Mouse (Mus musculus): Measurements from ENCODE around the gene Shroom1. TPM values are rescaled to one million over a fixed set of nuclear protein-coding genes. Genes with fewer than 3 reads are reported as not detected.

The Shroom1 gene
- total RNA-seq, 2 experiments from 2014 or later: 4.0 to 4.5 TPM

DNA sequence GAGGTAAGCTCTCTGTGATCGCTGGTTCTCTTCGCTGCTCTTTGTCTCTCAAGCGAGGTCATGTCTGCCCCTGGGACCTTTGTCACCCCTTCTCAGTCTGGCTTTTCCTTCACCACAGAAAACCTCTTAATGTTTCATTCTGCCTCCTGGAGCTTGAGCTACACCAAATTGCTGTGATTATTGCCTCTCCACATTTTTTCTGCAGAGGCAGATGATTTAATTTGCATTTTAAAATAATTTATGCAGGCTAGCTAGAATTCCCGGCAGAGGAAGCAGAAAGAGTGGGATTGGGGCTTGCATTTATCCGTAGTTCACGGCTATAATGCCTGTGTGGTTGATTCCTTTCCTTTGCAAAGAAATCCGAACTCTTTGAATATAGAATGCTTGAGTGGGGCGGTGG is 18.6 kb downstream of the Shroom1 start:
- peak in 1 of 2 experiments; percentile 68 for DNase-seq (ENCODE audit: low spot score in 2 of 2)
- intact Hi-C loops (cut with DNase I): loop anchor here (5.0 kb wide), 1 partner anchor 92 kb away; the partner anchor contains the start of gene Kif3a

DNA sequence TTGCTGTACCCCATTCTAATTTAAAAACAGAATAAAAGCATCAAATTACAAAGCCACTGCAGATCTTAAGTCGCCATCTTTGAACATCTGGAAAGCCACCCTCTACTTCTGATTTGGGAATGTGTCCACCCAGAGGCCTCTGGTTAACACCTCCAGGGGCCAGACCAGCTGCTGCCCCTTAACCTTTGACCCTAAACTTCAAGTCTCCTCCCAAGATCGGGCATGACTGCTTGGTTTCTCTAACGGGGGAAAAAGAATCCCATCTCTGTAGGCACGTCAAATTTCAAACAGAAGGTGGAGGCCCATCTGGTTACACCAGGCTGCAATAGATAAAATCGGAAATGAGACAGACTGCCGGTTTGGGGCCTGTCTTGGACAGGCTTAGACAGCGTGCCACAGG is 20.8 kb downstream of the Shroom1 start:
- intact Hi-C loops (cut with DNase I): loop anchor here (2.0 to 5.0 kb wide), 2 partner anchors 43 to 89 kb away; partner anchors contain the start of gene Kif3a
- DNase-seq (ENCODE audit: low spot score in 2 of 2): no peak

DNA sequence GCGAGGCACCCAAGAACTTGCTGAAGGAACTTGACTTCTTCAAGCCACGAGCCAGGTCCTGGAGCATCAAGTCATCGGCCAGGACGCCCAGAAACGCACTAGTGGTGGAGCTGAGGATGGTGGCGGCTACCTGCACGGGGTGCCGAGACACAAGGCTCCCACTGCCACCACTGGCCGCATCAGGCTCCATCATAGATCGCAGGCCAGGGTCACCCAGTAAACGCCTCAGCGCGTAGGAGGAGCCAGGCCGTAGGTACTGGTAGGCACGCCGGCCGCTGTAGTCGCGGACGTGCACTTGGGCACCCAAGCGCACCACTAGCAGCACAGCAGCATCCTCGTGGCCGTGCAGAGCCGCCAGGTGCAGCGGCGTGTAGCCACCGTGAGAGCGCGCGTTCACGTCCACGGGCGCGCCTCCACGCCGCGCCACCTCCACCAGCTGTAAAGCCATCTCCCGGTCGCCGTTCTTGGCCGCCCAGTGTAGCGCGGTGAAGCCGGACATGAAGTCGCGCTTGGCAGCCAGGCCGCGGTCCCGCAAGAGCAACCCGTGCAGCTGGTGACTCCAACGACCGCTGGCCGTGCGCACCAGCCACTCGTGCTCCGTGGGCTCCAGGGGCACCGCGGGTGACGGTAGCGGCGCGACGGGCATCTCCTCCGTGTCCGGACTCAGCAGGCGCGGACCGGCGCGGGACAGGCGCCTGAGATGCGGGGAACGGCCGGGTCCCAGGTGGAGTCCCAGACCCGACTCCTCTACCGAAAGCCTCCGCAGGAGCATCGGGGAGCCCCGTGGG is 21.6 kb downstream of the Shroom1 start:
- peak; percentile 49 to 57 for DNase-seq (ENCODE audit: low spot score in 2 of 2)
- intact Hi-C loops (cut with DNase I): loop anchor here (2.0 to 5.0 kb wide), 2 partner anchors 42 to 89 kb away; partner anchors contain the start of gene Kif3a

DNA sequence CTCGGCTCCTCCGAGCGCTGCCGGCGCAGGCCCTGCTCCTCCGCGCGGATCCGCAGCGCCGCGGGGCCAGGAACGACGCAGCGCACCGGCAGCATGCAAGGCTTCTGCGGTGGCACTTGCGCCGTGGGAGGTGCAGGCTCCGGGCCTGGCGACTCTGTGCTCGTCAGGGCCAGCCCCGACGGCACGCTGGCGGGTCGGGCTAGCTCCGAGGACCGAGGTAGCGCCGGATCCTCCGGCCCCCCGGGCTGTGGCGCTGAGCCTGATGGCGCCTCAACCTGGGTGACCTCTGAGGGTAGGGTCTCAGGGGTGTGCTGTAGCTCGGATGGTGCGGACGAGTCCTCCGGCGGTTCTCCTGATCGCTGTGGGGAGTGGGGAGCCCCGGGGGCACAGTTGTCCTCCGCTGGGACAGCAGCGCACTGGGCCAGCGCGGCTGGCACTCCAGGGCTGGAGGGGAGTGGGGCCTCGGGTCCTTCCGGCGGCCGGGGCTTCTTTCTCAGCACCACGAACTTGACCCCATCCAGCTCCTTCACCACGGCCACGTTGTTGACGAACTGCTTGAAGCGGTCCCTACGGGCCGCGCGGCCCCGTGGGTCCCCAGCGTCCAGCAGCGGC is 22.3 kb downstream of the Shroom1 start:
- intact Hi-C loops (cut with DNase I): loop anchor here (2.0 to 5.0 kb wide), 2 partner anchors 42 to 88 kb away; partner anchors contain the start of gene Kif3a
- DNase-seq (ENCODE audit: low spot score in 2 of 2): no peak

DNA sequence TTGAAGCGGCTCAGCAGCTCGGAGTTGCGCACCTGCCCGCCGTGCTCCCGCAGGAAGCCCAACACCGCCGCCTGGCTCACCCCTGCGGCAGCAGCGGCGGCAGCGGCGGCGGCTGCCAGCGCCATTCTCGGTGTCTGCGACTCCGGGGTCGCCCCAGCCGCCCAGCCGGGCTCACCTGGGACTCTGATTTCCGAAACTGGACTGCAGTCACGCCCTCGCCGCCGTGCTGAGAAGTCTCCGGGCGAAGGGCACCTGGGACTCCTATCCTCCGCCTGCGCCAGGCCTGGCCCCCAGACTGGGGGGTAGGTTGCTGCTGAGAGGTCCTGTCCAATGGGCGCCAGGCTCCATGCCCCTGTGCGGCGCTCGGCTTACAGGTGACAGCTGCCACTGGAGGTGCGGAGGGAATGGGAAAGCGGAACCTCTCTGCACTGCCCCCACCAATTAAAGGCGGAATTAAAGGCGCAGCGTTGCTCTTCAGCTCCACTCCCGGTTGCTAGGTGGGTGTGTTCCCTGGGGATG is 22.8 kb downstream of the Shroom1 start, which contains the start of the genes Gm9945 and Sowaha:
Gene Gm9945, plus strand, starts transcription at position 384 of the 519 bp plus-strand sequence.
Gene Sowaha, minus strand, starts transcription at position 492 of the 519 bp plus-strand sequence.
- DNase-seq (ENCODE audit: low spot score in 2 of 2): peak; percentile 76 to 81
- intact Hi-C loops (cut with DNase I): loop anchor here (2.0 to 5.0 kb wide), 2 partner anchors 41 to 87 kb away; partner anchors contain the start of gene Kif3a

DNA sequence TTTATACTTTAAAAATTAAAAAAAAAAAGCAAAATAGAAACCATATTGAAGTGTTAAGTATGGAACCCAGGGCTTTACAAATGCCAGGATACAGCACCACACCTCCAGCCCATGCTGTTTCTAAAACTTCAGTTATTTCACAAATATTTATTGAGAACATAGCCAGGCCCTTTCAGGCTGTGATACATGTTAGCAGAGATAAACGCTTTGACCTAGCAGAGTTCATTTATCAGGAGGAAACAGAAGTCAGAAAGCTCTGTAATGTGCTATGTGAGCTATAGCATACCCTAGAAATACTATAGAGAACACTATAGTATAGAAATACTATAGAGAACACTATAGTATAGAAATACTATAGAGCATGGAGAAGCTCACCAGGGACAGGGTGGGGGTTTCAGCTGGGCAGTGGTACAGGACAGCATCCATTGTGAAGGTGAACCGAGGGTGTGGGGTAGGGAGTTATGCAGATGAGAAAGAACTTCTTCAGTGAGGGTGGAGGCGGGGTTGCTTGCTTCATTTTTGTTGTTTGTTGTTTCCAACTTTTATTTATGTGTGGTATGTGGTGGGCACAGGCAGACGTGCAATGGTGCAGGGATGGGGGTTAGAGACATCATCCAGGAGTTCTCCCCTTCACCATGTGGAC is 24.2 kb downstream of the Shroom1 start:
- no peak for DNase-seq (ENCODE audit: low spot score in 2 of 2)
- intact Hi-C loops (cut with DNase I): no loop called here

DNA sequence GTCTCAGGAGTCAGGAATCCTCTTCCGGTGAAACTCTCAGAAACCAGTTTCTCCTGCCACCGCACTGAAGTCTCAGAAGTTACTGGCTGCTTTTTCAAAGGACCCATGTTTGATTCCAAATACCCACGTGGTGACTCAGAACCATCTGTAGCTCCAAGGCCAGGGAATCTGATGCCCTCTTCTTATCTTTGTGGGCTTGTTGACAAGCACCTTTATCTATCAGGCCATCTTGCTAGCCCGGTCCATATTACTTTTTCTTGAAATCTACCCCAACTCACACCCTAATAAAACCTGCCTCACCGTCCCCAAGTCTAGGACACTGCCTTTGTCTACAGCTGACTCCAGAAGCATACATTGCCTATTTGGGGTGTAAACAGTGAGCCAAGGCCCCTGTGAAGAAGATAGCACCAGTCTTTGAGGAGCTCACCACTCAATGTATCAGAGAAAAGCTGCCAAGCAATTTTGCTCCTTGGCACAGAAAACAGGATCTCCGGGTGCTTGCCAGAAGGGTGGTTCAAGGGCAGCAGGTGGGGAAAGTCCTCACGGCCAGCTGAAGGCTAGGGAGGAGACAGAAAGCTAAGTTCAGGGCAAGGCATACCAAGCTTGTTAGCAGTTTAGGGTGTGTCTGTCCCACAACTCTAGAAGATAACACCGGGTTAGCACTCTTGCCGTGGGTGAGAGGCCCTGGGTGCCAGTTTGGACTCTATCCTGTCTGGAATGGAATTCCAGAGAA is 26.3 kb downstream of the Shroom1 start:
- DNase-seq (ENCODE audit: low spot score in 2 of 2): no peak

DNA sequence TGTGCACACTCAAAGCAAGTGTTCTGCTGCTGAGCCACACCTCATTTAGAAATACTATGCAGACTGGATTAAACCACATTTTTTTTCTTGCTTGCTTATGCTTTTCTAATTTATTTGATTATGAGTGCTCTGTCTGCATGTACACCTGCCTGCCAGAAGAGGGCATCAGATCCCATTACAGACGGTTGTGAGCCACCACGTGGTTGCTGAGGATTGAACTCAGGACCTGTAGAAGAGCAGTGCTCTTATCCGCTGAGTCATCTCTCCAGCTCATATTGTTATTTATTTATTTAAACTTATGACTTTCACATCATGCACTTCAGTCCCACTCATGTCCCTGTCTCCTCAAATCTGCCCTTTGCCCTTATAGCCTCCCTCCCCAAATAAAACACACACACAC is 28.7 kb downstream of the Shroom1 start:
- DNase-seq (ENCODE audit: low spot score in 2 of 2): no peak
- intact Hi-C loops (cut with DNase I): no loop called here

More for the DNA sequence above, 26.3 kb downstream of the Shroom1 start:
- intact Hi-C loops (cut with DNase I): no loop called here

DNA sequence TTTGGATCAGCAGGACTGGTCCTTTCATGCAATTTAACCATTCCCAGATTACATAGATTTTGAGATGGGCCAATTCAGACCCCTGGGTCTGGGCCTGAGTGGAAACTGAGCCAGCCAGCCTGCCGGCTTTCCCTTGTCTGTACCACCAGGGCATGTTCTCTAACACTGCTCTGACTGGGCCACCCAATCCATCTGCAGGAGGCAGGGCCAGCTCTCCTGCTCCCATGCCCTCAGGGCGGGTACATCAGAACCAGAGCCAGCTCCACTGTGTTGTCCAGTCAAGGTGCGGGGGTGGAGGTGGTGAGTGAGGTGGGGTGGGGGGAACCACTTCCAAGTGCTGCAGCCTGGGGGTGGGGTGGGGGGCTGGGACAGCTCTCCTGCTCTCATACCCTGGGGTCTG is 29.3 kb downstream of the Shroom1 start:
- no peak for DNase-seq (ENCODE audit: low spot score in 2 of 2)
- intact Hi-C loops (cut with DNase I): no loop called here

DNA sequence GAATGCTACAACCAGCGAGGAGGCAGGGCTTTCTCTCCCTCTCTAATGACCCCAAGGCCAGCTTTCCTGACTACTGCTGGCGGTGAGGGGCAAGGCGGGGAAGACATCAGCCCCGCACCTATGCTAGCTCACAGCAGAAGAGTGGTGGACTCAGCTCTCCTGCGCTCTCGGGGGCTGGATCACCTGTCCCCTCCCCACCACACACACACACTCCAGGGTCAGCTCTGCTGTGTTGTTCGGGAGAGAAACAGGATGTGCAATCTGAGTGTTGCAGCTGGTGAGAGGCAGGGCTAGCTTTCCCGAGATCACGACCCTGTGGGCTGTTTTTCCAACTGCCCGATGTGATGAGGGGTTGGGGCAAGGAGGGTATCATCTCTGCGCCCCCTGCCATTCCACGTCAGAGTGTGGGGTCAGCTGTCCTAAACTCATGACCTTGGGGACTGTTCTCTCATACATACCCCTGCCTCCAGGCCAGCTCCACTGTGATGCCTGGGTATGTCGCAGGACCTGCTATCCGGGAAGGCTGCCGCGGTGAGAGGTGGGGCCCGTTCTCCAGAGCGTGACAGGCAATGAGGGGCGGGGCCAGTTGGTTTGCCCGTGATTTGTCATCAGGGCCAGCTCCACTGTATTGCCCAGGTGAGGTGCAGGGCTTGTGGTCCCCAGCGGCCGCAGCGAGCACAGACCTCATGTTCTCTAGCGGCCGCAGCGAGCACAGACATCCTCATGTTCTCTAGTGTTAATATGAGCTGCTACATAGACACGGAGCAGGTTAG is 30.0 kb downstream of the Shroom1 start:
- intact Hi-C loops (cut with DNase I): no loop called here
- DNase-seq (ENCODE audit: low spot score in 2 of 2): peak in 1 of 2 experiments; percentile 54

DNA sequence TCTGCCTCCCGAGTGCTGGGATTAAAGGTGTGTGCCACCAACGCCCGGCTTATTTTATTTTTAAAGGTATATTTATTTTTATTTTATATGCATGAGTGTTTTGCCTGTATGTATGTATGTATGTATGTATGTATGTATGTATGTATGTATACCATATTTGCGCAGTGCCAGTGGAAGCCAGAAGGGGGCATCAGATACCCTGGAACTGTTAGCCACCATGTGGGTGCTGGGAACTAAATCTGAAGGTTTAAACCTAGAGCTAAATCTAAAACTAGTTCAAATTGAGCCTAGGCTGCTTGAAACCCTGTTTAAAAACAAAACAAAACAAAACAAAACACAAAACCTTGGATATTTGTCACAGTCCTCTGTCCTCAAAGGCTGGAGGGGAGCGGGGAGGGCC is 32.0 kb downstream of the Shroom1 start:
- DNase-seq (ENCODE audit: low spot score in 2 of 2): no peak
- intact Hi-C loops (cut with DNase I): no loop called here

DNA sequence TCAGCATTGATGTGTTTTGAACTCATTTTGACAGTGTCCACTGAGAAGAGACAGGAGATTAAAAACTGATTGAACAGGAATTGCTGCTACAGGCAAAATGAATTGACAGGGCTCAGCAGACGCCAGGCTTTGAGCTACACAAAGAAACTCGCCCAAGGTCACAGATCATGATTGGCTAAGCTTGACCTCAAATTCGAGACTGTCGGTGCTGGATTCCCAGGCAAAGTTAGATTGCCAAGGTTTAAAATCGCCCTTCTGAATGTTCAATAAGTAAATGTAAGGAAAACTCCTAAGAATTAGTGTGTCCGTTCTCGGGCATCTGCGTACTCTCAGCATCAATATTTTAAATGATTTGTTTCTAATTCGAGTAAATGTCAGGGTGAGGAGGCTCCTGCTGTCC is 32.4 kb downstream of the Shroom1 start:
- DNase-seq (ENCODE audit: low spot score in 2 of 2): no peak
- intact Hi-C loops (cut with DNase I): no loop called here

DNA sequence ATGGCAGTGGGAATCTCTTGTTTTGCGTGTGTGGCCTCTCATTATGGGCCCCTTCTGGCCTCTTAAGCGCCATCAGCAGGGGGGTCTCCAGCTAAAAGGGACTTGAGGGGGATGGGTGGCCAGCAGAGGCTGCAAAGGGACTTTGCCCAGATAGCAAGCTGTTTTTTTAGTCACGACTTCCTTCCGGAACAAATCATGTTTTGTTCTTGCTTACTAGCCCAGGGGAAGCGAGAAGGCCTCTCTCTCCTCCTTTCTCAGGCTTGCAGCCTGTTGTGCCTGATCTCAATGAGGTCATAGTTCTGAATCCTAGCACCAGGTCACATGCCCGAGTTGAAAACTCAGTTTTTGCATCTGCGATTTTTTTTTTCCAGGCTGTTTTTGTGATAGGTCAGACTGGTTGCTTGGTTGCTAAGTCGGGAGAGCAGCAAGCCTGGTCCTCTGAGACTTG is 35.0 kb downstream of the Shroom1 start:
- peak in 1 of 2 experiments; percentile 52 for DNase-seq (ENCODE audit: low spot score in 2 of 2)
- intact Hi-C loops (cut with DNase I): no loop called here

DNA sequence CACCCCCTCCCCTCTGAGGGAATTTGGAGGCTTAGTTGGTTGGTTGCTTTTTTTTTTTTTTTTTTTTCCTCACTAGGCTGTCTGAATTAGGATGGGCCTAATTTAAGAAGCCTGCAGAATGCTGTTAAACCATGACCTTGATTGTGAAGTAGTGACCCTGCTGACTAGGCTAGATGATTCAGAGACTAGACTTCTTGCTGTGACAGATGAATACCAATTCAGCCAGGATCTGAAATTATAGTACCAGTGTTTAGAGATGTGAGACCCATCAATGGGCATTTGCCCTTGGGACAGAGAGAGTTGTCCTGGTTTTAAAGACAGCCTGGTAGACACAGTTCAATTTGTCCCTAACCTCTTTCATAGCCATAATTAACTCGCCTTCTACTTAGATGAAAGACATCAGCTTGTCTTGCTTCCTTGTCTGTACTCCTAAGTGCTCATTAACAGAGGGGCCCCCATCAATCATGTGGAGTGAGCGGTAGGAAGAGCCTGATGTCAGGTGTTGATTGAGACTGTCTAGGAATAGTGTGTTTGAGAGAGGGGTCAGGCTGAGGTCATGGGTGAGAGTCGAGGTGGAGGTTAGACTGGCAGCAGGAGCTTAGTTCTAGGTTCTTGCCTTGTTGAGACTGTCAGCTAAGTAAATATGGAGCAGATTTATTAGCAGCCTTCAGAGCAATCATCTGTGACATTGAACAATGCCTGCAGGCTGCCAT is 36.4 kb downstream of the Shroom1 start:
- intact Hi-C loops (cut with DNase I): no loop called here
- DNase-seq (ENCODE audit: low spot score in 2 of 2): no peak

DNA sequence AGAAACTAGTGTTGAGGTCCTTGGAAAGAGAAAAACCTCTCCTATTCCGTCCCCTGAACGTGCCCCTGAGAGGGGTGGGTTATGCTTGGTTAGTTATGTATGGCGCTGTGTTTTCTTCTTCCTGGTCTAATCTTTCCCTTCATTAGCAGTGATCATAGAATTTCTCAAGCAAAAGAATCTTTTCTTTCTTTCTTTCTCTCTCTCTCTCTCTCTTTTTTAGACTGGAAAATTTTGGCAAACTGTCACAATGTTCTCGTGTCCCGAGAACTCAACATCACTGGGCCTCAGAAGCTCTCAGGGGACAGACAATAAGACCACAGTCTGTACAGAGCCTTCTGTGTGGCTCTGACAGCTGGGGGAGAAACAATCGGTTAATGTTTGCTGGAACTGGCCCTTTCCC is 38.4 kb downstream of the Shroom1 start:
- intact Hi-C loops (cut with DNase I): no loop called here

DNA sequence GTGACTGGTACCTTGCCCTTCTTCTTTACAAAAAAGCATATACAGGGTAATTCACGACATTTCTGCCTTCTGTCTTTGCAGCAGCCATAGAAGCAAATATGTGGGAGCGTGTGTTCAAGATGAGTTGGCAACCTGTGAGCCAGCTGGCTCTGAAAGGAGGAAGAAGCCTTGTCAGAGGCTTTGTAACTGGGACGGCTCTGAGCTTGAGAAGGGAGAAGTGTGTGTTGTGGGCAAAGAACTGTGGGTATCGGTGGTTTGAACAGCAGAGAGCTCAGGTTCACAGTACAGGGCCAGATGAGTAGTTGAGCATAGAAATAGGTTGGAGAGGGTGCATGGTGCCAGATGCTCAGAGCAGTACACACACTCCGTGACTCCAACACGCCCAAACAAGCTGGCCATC is 39.9 kb downstream of the Shroom1 start:
- DNase-seq (ENCODE audit: low spot score in 2 of 2): peak; percentile 52 to 92

More for the DNA sequence above, 38.4 kb downstream of the Shroom1 start:
- DNase-seq (ENCODE audit: low spot score in 2 of 2): no peak

DNA sequence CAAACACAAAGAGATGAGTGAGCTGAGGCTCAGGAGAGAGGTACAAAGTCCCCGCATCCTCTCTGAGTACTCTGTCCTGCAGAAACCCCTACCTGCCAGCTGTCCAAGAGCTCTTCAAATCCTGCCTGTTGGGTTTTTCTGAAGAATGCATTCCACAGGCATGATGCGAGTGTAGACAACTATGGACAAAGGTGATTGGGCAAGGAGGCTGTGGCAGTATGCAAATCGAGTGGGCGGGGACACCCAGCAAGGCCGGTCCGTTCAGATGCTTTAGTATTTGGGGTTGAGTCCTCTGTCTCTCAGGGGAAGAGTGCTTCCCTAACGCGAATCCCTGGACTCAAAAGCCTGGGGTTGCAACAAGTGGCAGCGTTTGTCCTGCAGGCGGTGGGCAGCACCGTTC is 43.6 kb downstream of the Shroom1 start:
- DNase-seq (ENCODE audit: low spot score in 2 of 2): no peak
- intact Hi-C loops (cut with DNase I): no loop called here

More for the DNA sequence above, 39.9 kb downstream of the Shroom1 start:
- intact Hi-C loops (cut with DNase I): no loop called here
